Mouse (Mus musculus) embryonic fibroblast, embryonic 13.5 days (primary cell): ENCODE data around the gene Tulp4.

Source experiments
- CTCF ChIP-seq: IDR thresholded peaks from 2 replicates; pipeline ENCODE4 v1.5.1; 2011; ENCODE audit warnings: mild to moderate bottlenecking, control low read depth, low read length, moderate library complexity, borderline replicate concordance; ENCODE audit not compliant: insufficient read depth
- POLR2A ChIP-seq: IDR thresholded peaks from 2 replicates; pipeline ENCODE4 v1.6.1; 2011; ENCODE audit warnings: low read depth, mild to moderate bottlenecking, control low read depth, low read length, moderate library complexity

DNA sequence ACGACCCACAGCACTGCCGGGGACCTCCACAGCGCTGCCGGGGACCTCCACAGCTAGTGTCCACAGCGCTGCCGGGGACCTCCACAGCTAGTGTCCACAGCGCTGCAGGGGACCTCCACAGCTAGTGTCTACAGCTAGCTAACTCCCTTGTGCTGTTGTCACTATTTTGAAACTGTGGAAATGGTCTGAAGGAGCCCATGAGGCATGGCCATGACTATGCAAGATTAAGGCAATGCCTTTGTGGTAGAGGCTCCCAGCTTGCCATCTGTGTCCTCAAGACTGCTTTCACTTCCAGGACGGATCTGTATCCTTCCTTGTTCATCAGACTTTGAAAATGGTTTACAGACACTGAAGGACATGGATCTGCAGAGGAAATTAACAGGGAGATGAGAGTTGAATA, 80.9 kb downstream of the Tulp4 start:
- TF ChIP-seq CTCF (no peak), POLR2A (no peak)
